Mouse (Mus musculus): ENCODE results near the gene Ttc39d.
"Not testable (repeated sequence)": the region's sequence is repeated elsewhere in the genome, so short reads cannot be mapped to it uniquely, and the experiment has no call there.

Gene Ttc39d

GRCm38 (mm10) chr17:80206671-80207581 is at the start of gene Ttc39d, which contains the start of gene Srsf7:
Gene Ttc39d (plus strand): TSS chr17:80207460.
Gene Srsf7 (minus strand): TSS chr17:80207307.
- peak; percentile 98 to 99 for DNase-seq

GRCm38 (mm10) chr17:80157489-80157888 is 49.8 kb upstream of the Ttc39d start:
- no peak for DNase-seq

- no peak for DNase-seq
Measured at GRCm38 (mm10) chr17:80160454-80160853, 46.8 kb upstream of the Ttc39d start.

- no peak for DNase-seq
Measured at GRCm38 (mm10) chr17:80163991-80164390, 43.3 kb upstream of the Ttc39d start.

- DNase-seq: peak; percentile 72 to 76
Measured at GRCm38 (mm10) chr17:80165741-80166140, 41.5 kb upstream of the Ttc39d start.

GRCm38 (mm10) chr17:80166346-80166745 is 40.9 kb upstream of the Ttc39d start:
- no peak for DNase-seq

- DNase-seq: no peak
Measured at GRCm38 (mm10) chr17:80167436-80167835, 39.8 kb upstream of the Ttc39d start.

DNA sequence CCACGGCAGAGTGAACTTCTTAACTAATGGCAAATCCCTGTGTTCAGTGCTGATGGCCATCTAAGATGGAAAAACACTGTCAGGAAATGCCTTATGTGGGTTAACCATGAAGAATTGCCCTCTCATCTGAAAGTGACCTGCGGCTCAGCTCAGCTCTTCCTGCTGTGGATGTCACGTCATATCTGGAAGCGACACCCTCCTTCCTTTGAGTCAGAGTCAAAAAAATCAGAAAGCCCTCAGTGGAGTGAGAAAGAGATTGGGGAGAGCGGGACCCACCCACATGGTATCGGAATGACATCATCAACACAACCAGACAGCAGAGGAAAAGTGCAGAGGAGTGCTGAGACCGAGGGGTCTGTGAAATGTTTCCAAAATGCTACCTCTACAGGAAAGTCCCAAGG is 39.4 kb upstream of the Ttc39d start:
- DNase-seq: no peak

DNA sequence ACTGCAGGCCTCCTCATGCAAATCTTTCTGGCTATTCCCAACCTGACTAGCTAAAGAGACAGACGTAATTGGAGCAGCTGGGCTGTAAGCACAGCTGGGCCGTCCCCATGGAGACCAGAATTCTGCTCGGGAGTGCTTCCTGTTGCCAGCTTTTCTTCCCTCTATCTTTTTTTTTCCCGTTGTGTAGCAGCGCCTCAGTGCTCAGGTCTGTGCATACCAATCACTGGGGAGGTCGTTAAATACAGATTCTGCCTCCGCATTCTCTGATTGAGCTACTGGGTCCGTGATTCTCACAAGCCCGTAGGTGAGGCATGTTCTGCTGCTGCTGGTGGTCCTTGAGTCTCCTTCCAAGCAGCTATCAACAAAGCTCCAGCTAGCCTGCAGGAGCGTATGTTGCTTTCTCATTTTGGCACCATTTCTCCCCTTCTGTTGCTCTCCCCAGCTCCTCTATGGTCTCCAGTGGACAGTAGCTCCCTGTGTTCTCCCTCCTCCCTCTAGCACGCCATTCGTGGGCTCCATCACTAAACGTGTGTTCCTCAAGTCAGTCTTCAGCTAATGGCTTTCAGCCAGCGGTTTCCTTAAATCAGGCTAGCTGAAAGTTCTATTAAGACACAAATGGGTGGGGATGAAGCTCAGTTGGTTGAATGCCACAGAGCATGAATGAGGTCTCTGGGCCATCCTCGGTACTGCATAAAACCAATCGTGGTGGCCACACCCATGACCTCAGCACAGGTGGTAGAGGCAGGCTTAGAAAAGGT is 38.7 kb upstream of the Ttc39d start:
- peak; percentile 39 to 57 for DNase-seq

- no peak for DNase-seq
Measured at GRCm38 (mm10) chr17:80169792-80170191, 37.5 kb upstream of the Ttc39d start.

GRCm38 (mm10) chr17:80170951-80171350 is 36.3 kb upstream of the Ttc39d start:
- peak; percentile 67 to 69 for DNase-seq

- DNase-seq: no peak
Measured at GRCm38 (mm10) chr17:80171948-80172347, 35.3 kb upstream of the Ttc39d start.

DNA sequence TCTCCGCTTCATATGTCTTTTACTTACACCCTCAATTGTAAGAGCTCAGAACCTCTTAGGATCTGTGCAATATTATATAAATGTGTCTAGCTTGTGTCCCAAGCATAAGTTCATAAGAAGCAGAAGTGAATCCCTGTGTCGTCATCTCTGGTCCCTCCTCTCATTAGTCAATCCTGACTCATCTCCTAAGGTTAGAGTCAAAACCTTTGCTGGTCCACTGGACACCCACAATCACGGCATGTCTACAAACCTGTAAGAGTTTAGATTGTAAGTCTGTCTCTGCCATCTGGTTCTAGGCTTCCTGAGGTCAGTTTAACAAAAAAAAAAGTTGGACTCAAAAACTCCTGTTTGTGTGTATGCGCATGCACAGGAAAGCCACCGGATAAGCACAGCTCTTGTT is 34.5 kb upstream of the Ttc39d start:
- DNase-seq: no peak

- DNase-seq: no peak
Measured at GRCm38 (mm10) chr17:80173708-80174107, 33.6 kb upstream of the Ttc39d start.

DNA sequence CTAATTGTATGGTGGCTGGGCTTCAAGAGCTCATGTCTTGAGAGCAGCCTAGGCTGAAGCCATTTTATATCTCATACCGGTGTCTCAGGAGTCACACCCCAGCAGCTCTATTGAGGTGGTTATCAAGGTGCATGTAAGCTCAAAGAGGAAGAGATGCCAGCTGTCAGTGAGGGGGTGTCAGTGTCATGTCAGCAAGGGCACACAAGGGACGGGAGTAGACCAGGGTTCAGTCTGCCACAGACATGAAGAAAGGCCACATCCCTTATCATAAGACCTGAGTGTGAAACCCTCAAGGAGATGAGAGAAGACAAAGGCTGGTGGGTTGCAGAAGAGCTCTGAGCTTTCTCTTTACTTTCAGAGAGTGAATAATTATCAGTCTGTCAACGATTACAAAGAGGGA is 33.1 kb upstream of the Ttc39d start:
- DNase-seq: no peak

- DNase-seq: no peak
Measured at GRCm38 (mm10) chr17:80174699-80175385, 32.4 kb upstream of the Ttc39d start.

DNA sequence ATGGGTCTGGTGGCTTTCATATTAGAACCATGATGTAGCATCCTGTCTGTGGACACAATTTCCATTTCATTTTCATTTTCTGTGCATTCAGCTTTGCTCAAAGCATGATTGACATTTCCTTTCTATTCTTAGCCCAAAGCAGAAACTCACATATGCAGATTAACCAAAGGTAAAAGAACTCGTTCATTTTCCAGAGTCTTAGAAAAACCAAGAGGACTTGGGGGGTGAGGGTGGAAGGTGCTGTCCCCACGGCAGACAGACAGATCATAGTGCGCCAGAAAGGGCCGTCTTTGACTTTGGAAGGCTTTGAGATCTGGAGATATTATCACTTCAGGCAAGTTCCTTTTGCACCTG is 31.9 kb upstream of the Ttc39d start:
- no peak for DNase-seq

- DNase-seq: no peak
Measured at GRCm38 (mm10) chr17:80175966-80176365, 31.3 kb upstream of the Ttc39d start.

GRCm38 (mm10) chr17:80178846-80179245 is 28.4 kb upstream of the Ttc39d start:
- DNase-seq: not testable (repeated sequence)

DNA sequence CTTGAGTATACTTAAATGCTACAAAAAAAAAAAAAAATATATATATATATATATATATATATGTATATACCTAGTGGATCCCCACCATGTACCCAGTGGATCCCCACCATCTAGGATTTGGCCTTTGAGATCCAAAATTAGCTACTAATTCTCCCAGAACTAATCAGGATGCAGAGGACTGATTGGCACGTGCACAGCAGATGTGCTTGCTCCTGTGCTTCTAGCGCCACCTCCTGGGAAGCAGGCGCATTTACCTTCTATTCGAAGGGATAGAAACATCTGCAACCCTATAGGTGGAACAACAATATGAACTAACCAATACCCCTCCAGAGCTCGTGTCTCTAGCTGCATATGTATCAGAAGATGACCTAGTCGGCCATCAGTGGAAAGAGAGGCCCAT is 27.3 kb upstream of the Ttc39d start:
- peak; percentile 74 to 81 for DNase-seq

GRCm38 (mm10) chr17:80180468-80180867 is 26.8 kb upstream of the Ttc39d start:
- DNase-seq: no peak

DNA sequence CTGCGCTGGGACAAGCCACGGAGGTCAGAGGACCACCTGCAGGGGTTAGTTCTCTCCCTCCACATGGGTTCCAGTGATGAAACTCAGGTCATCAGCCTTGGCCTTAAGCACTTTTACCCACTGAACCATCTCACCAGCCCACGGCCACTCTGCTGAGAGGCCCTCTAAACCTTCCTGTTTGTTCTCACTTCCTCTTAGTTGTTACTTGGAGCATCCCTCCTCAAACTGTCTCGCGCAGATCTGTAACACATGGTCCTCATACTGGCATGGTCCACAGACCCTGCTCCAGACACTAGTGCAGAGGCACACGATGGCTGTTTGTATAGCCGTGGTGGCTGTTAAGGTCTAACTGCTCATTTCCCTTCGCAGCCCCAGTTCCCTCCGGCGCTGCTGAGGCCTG is 23.6 kb upstream of the Ttc39d start:
- no peak for DNase-seq

- DNase-seq: no peak
Measured at GRCm38 (mm10) chr17:80193075-80193474, 14.2 kb upstream of the Ttc39d start.
